Mouse (Mus musculus) heart, adult 2 months (tissue): ENCODE data around the gene Tlnrd1.
A peak's percentile ranks its signal among the peaks of the same experiment; 100 is the strongest.

Source experiments
- CTCF ChIP-seq: fragments of 200-600 bp; IDR thresholded peaks from 2 replicates; pipeline ENCODE4 v1.8.1; 2022; ENCODE audit warnings: antibody characterized with exemption, mild to moderate bottlenecking, moderate library complexity
- EP300 ChIP-seq: fragments of 200-500 bp; IDR thresholded peaks from 2 replicates; pipeline ENCODE4 v1.6.1; 2011; ENCODE audit warnings: low read depth, low read length, control low read depth; ENCODE audit not compliant: insufficient read depth
- POLR2A ChIP-seq: fragments of 200-500 bp; IDR thresholded peaks from 2 replicates; pipeline ENCODE4 v1.6.1; 2011; ENCODE audit warnings: mild to moderate bottlenecking, low read depth, low read length, control low read depth; ENCODE audit not compliant: insufficient read depth

GRCm38 (mm10) chr7:83894348-83894747 lies 10.2 kb upstream of the Tlnrd1 start:
- peak; percentile 20; the same call in 1 of the 2 replicates for TF ChIP-seq CTCF
- no peak for TF ChIP-seq POLR2A
- TF ChIP-seq EP300, result no peak
